Mouse (Mus musculus): ENCODE data around the gene Foxc1.

GRCm38 (mm10) chr13:31860200-31860599 lies 53.8 kb downstream of the Foxc1 start:
- no peak for TF ChIP-seq CTCF (IDR thresholded peaks at IDR 0.05; ENCODE audit: insufficient read depth, low read length)
- TF ChIP-seq POLR2A (IDR thresholded peaks at IDR 0.05; ENCODE audit: borderline replicate concordance, extremely low read depth, low read depth, low read length), result no peak

Measured in lung, adult 2 months (tissue).